Mouse (Mus musculus) embryonic facial prominence, embryonic 11.5 days (tissue): ENCODE data around the gene Slco4a1. TPM values are rescaled to one million over a fixed set of nuclear protein-coding genes. Genes with fewer than 3 reads are reported as not detected.

ENCODE experiments used
- ATAC-seq: fragments of 200-750 bp; cut with Nextera tagmentation; replicated peaks from 2 replicates; pipeline ENCODE4 v1.8.0; 2017; ENCODE audit warnings: low read depth; ENCODE audit not compliant: insufficient number of reproducible peaks, low FRiP score, low TSS enrichment
- DNase-seq: peaks from one replicate; pipeline ENCODE4 v3.0.0-alpha.2; 2015; ENCODE audit warnings: low spot score
- H3K27ac ChIP-seq: fragments of 300-500 bp; sonication (generic); replicated peaks from 2 replicates; pipeline ENCODE4 v1.5.1; 2014; ENCODE audit warnings: mild to moderate bottlenecking, low read depth, low read length, control low read depth
- H3K27me3 ChIP-seq: fragments of 300-500 bp; sonication (generic); 2 replicates; pipeline ENCODE4 v1.6.1; 2014; ENCODE audit warnings: mild to moderate bottlenecking, low read length, moderate library complexity, mixed read lengths; ENCODE audit not compliant: control insufficient read depth, insufficient read depth
- H3K36me3 ChIP-seq: fragments of 300-500 bp; sonication (generic); replicated peaks from 2 replicates; pipeline ENCODE4 v1.6.1; 2014; ENCODE audit warnings: low read depth, mild to moderate bottlenecking, low read length, moderate library complexity, mixed read lengths; ENCODE audit not compliant: control insufficient read depth, insufficient read depth
- H3K4me1 ChIP-seq: fragments of 300-500 bp; sonication (generic); 2 replicates; pipeline ENCODE4 v1.6.1; 2014; ENCODE audit warnings: low read length, mixed read lengths; ENCODE audit not compliant: control insufficient read depth, insufficient read depth
- H3K4me2 ChIP-seq: fragments of 300-500 bp; sonication (generic); 2 replicates; pipeline ENCODE4 v1.6.1; 2014; ENCODE audit warnings: low read depth, mild to moderate bottlenecking, control low read depth, low read length, moderate library complexity
- H3K4me3 ChIP-seq: fragments of 300-500 bp; sonication (generic); 2 replicates; pipeline ENCODE4 v1.5.1; 2014; ENCODE audit warnings: low read depth, low read length, control low read depth
- H3K9ac ChIP-seq: fragments of 300-500 bp; sonication (generic); replicated peaks from 2 replicates; pipeline ENCODE4 v1.6.1; 2014; ENCODE audit warnings: mild to moderate bottlenecking, control low read depth, low read length
- H3K9me3 ChIP-seq: fragments of 300-500 bp; sonication (generic); replicated peaks from 2 replicates; pipeline ENCODE4 v1.6.1; 2016; ENCODE audit warnings: mild to moderate bottlenecking, low read length, inconsistent platforms, mixed read lengths; ENCODE audit not compliant: control insufficient read depth
- WGBS: fragments of 180-500 bp; shearing (Covaris S2); extraction: QIAGEN DNeasy Blood & Tissue Kit; methylation state at CpG from one replicate; pipeline ENCODE4 v1.1.7; 2014; 5-methylcytosine and 5-hydroxymethylcytosine counted together
- polyA plus RNA-seq: library from polyadenylated mRNA; unstranded; fragments of >200 nt; fragmentation: Nextera tagmentation; extraction: Ambion mirVana; gene quantifications from 2 replicates; pipeline ENCODE4 v1.2.1, GENCODE M21; 2014

Slco4a1 gene
- polyA plus RNA-seq, 1 experiment from 2014 or later: 1.7 TPM

- no peaks in the 10 kb centered on the region; the same call in none of the 2 replicates for H3K4me1 ChIP-seq
- 1% methylated on average over 30 of the region's 30 CpGs for WGBS
- DNase-seq (peak; percentile 38), ATAC-seq (no peak)
- no peaks in the 10 kb centered on the region for H3K9me3 ChIP-seq
- no peak within 1 kb of the TSS for H3K27ac ChIP-seq
- no peak within 1 kb of the TSS; the same call in 1 of the 2 replicates for H3K9ac ChIP-seq
- H3K4me3 ChIP-seq: peak within 1 kb of the TSS; percentile 26
- H3K27me3 ChIP-seq: peaks cover 30% of the 10 kb centered on the region
- peak within 1 kb of the TSS; percentile 52 for H3K4me2 ChIP-seq
- no peaks in the 10 kb centered on the region for H3K36me3 ChIP-seq
These were observed 43.7 kb downstream of the Slco4a1 start, which contains the start of gene Ntsr1 for GRCm38 (mm10) chr2:180499741-180500140. Ntsr1 (plus strand) TSS chr2:180499976.

- no peak overlapping the region for H3K4me3 ChIP-seq
- DNase-seq: no peak
- no peak for ATAC-seq
- no peaks in the 10 kb centered on the region for H3K9me3 ChIP-seq
- no peak overlapping the region for H3K4me2 ChIP-seq
- H3K27ac ChIP-seq: no peak overlapping the region
- no peaks in the 10 kb centered on the region; the same call in none of the 2 replicates for H3K4me1 ChIP-seq
- no peaks in the 10 kb centered on the region for H3K36me3 ChIP-seq
- peaks cover 30% of the 10 kb centered on the region for H3K27me3 ChIP-seq
- H3K9ac ChIP-seq: no peak overlapping the region
- WGBS: 48% methylated on average over 13 of the region's 13 CpGs
These were observed 44.7 kb downstream of the Slco4a1 start for GRCm38 (mm10) chr2:180500726-180501125.

- no peak for ATAC-seq
- H3K4me2 ChIP-seq: no peak overlapping the region
- DNase-seq: no peak
- no peak overlapping the region for H3K4me3 ChIP-seq
- H3K4me1 ChIP-seq: no peaks in the 10 kb centered on the region; the same call in none of the 2 replicates
- H3K9me3 ChIP-seq: no peaks in the 10 kb centered on the region
- no peaks in the 10 kb centered on the region for H3K36me3 ChIP-seq
- H3K27me3 ChIP-seq: peaks cover 30% of the 10 kb centered on the region
- no peak overlapping the region for H3K27ac ChIP-seq
- H3K9ac ChIP-seq: no peak overlapping the region
- WGBS: 40% methylated on average over 9 of the region's 9 CpGs
These were observed 45.3 kb downstream of the Slco4a1 start for GRCm38 (mm10) chr2:180501217-180501967.

GRCm38 (mm10) chr2:180506281-180506680, 50.2 kb downstream of the Slco4a1 start:
- no peak for DNase-seq
- Histone ChIP-seq H3K9me3 (no peaks in the 10 kb centered on the region), H3K36me3 (no peaks in the 10 kb centered on the region), H3K9ac (no peak overlapping the region), H3K4me3 (no peak overlapping the region), H3K4me2 (no peak overlapping the region), H3K27me3 (peaks cover 1% of the 10 kb centered on the region; the same call in 1 of the 2 replicates), H3K27ac (no peak overlapping the region), H3K4me1 (no peaks in the 10 kb centered on the region)
- ATAC-seq: no peak
- WGBS: 66% methylated on average over 5 of the region's 5 CpGs

GRCm38 (mm10) chr2:180508455-180509115, 52.5 kb downstream of the Slco4a1 start:
- DNase-seq: no peak
- 71% methylated on average over 14 of the region's 14 CpGs for WGBS
- no peak overlapping the region for H3K27ac ChIP-seq

GRCm38 (mm10) chr2:180510867-180511266, 54.8 kb downstream of the Slco4a1 start:
- Histone ChIP-seq H3K27me3 (no peaks in the 10 kb centered on the region), H3K36me3 (no peaks in the 10 kb centered on the region), H3K9ac (no peak overlapping the region), H3K27ac (no peak overlapping the region), H3K9me3 (no peaks in the 10 kb centered on the region), H3K4me2 (no peak overlapping the region), H3K4me3 (no peak overlapping the region), H3K4me1 (no peaks in the 10 kb centered on the region)
- ATAC-seq: no peak
- 79% methylated on average over 5 of the region's 5 CpGs for WGBS
- no peak for DNase-seq

More at GRCm38 (mm10) chr2:180508455-180509115, 52.5 kb downstream of the Slco4a1 start:
- no peak overlapping the region for H3K9ac ChIP-seq
- H3K27me3 ChIP-seq: no peaks in the 10 kb centered on the region
- no peak overlapping the region for H3K4me2 ChIP-seq
- no peaks in the 10 kb centered on the region for H3K36me3 ChIP-seq
- H3K9me3 ChIP-seq: no peaks in the 10 kb centered on the region
- H3K4me1 ChIP-seq: no peaks in the 10 kb centered on the region
- no peak for ATAC-seq
- no peak overlapping the region for H3K4me3 ChIP-seq

- no peaks in the 10 kb centered on the region for H3K36me3 ChIP-seq
- no peaks in the 10 kb centered on the region for H3K9me3 ChIP-seq
- H3K4me3 ChIP-seq: no peak overlapping the region
- WGBS: 46% methylated on average over 13 of the region's 13 CpGs
- H3K27ac ChIP-seq: no peak overlapping the region
- H3K4me2 ChIP-seq: no peak overlapping the region
- ATAC-seq: 0 out of 2 replicates have a peak, but pooled peaks have one; percentile 34
- H3K27me3 ChIP-seq: no peaks in the 10 kb centered on the region
- no peak overlapping the region for H3K9ac ChIP-seq
- no peaks in the 10 kb centered on the region for H3K4me1 ChIP-seq
- no peak for DNase-seq
These were observed 56.0 kb downstream of the Slco4a1 start for GRCm38 (mm10) chr2:180511875-180512661.
